Mouse (Mus musculus): ENCODE measurements around the gene Zfp691. TPM values are rescaled to one million over a fixed set of nuclear protein-coding genes. Genes with fewer than 3 reads are reported as not detected.
A peak's percentile ranks its signal among the peaks of the same experiment; 100 is the strongest.

The Zfp691 gene
- polyA plus RNA-seq, 1 experiment from 2014 or later = 8.1 TPM

DNA sequence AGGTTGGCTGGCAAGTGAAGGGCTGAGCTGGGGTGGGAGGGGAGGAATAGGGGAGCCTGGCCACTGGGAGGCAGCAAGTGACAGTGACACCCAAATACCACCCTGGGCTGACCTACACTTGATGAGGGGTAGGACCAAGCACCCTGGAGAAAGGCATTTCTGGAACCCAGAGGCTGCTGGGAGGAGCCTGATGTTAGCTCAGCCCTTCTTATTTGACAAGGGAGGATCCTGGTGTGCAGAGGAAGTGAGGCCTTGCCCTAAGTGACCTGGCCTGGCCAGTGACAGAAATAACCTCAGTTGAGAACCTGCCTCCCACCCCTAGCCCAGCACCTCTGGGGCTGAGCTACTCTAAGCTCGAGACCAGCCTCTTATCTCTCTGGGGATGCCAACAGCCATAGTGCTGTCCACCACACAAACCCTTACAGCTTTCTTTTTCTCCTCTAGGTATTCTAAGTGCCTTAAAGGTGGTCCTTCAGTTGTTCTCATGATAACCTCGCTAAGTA is 49.2 kb downstream of the Zfp691 start:
- Histone ChIP-seq H3K4me3 (ENCODE audit: low read depth, low read length) (no peak overlapping the region), H3K9ac (ENCODE audit: low read depth, low read length) (no peak overlapping the region), H3K27ac (ENCODE audit: low read depth, low read length) (peak overlapping the region; percentile 46; the same call in 1 of the 2 replicates), H3K36me3 (ENCODE audit: control insufficient read depth, insufficient read depth, low read length) (peaks cover 42% of the 10 kb centered on the region), H3K27me3 (replicated peaks; ENCODE audit: control insufficient read depth, insufficient read depth, low read length) (no peaks in the 10 kb centered on the region), H3K9me3 (ENCODE audit: control insufficient read depth, low read length) (no peaks in the 10 kb centered on the region), H3K4me1 (replicated peaks; ENCODE audit: control insufficient read depth, insufficient read depth, low read length) (peaks cover 63% of the 10 kb centered on the region), H3K4me2 (no peak overlapping the region)
- DNase-seq (ENCODE audit: low spot score) (no peak), ATAC-seq (replicated peaks; ENCODE audit: low FRiP score) (no peak)
- 43% methylated on average over 2 of the region's 2 CpGs for WGBS

DNA sequence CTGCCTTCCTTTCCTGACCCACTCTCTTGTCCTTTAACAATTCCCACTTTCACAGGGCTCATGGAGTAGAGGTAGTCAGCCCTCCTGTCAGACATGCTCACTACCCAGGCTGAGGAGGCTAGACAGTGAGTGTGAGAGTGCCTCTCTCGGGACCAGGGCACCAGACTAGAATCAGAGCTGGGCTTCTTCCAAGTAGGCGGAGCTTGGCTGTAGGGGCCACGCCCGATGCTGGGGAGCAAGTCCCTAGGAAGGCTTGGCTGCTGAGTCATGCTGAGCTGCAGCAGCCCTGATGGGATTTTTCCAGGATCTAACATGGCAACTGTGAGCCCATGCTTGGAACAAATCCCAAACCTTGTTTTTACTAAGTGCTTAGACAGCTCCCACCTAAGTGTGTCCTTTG is 52.7 kb downstream of the Zfp691 start:
- Histone ChIP-seq H3K27ac (ENCODE audit: low read depth, low read length) (no peak overlapping the region), H3K9me3 (ENCODE audit: control insufficient read depth, low read length) (no peaks in the 10 kb centered on the region), H3K4me3 (ENCODE audit: low read depth, low read length) (no peak overlapping the region), H3K36me3 (ENCODE audit: control insufficient read depth, insufficient read depth, low read length) (peaks cover 39% of the 10 kb centered on the region), H3K4me2 (no peak overlapping the region), H3K4me1 (replicated peaks; ENCODE audit: control insufficient read depth, insufficient read depth, low read length) (peaks cover 61% of the 10 kb centered on the region), H3K9ac (ENCODE audit: low read depth, low read length) (no peak overlapping the region), H3K27me3 (replicated peaks; ENCODE audit: control insufficient read depth, insufficient read depth, low read length) (no peaks in the 10 kb centered on the region)
- ATAC-seq (replicated peaks; ENCODE audit: low FRiP score) = peak; percentile 46
- WGBS = 57% methylated on average over 4 of the region's 4 CpGs
- DNase-seq (ENCODE audit: low spot score) = no peak

DNA sequence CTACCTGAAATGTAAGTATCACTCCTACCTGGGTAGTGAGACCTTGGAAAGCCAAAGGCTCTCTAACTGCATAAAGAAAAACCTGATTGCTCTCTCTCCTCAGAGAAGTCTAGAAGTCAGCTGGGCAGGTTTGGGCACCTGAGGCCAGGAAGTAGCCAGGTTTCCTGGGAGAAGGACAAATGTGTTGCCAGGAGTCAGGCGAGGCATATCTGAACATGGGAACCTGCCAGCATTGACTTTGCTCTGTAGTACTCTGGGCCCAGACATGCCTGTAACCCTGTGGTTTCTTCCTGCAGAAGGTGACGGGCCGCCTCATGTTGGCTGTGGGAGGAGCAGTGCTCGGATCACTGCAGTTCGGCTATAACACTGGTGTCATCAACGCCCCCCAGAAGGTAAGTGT is 53.9 kb downstream of the Zfp691 start:
- Histone ChIP-seq H3K9me3 (ENCODE audit: control insufficient read depth, low read length) (no peaks in the 10 kb centered on the region), H3K36me3 (ENCODE audit: control insufficient read depth, insufficient read depth, low read length) (peaks cover 36% of the 10 kb centered on the region), H3K27ac (ENCODE audit: low read depth, low read length) (no peak overlapping the region), H3K9ac (ENCODE audit: low read depth, low read length) (no peak overlapping the region), H3K4me2 (no peak overlapping the region), H3K4me3 (ENCODE audit: low read depth, low read length) (no peak overlapping the region), H3K4me1 (replicated peaks; ENCODE audit: control insufficient read depth, insufficient read depth, low read length) (peaks cover 61% of the 10 kb centered on the region), H3K27me3 (replicated peaks; ENCODE audit: control insufficient read depth, insufficient read depth, low read length) (no peaks in the 10 kb centered on the region)
- DNase-seq (ENCODE audit: low spot score) (no peak), ATAC-seq (replicated peaks; ENCODE audit: low FRiP score) (no peak)
- 89% methylated on average over 6 of the region's 6 CpGs for WGBS

MicroRNA genes within 50 kb of the gene (microRNA counts, 519-probe panel; counts per million panel counts)
- not detected for microRNA mmu-miR-1957

Small RNA genes lying within 50 kb of the gene (microRNA-seq; reads per million reads assigned to microRNA genes)
- gene Mir1957a (ENCODE audit: borderline number of aligned reads) = not detected

Other genes starting within 250 kb of the Zfp691 start
- gene Olfr1328, start 235.6 kb downstream of the Zfp691 start, polyA plus RNA-seq (2014; fragmentation: Nextera tagmentation; extraction: Ambion mirVana) = not detected in 2 replicates
- not detected in 2 replicates for gene Lao1, start 212.6 kb downstream of the Zfp691 start, polyA plus RNA-seq (2014; fragmentation: Nextera tagmentation; extraction: Ambion mirVana)
- gene Slc2a1, start 65.5 kb downstream of the Zfp691 start, polyA plus RNA-seq (2014; fragmentation: Nextera tagmentation; extraction: Ambion mirVana) = 150 and 153 TPM in 2 replicates
- gene Ermap, start 15.8 kb upstream of the Zfp691 start, polyA plus RNA-seq (2014; fragmentation: Nextera tagmentation; extraction: Ambion mirVana) = 263 and 274 TPM in 2 replicates
- 169 and 174 TPM in 2 replicates for gene Svbp, start 21.1 kb upstream of the Zfp691 start, polyA plus RNA-seq (2014; fragmentation: Nextera tagmentation; extraction: Ambion mirVana)
- not detected in 2 replicates for gene Tmem269, start 44.0 kb upstream of the Zfp691 start, polyA plus RNA-seq (2014; fragmentation: Nextera tagmentation; extraction: Ambion mirVana)
- 30.7 and 33.3 TPM in 2 replicates for gene AU022252, start 58.5 kb upstream of the Zfp691 start, polyA plus RNA-seq (2014; fragmentation: Nextera tagmentation; extraction: Ambion mirVana)
- gene P3h1, start 58.7 kb upstream of the Zfp691 start, polyA plus RNA-seq (2014; fragmentation: Nextera tagmentation; extraction: Ambion mirVana) = 20.8 and 21.6 TPM in 2 replicates
- gene Cldn19, start 81.2 kb upstream of the Zfp691 start, polyA plus RNA-seq (2014; fragmentation: Nextera tagmentation; extraction: Ambion mirVana) = not detected in 2 replicates
- gene Ybx1, start 120.4 kb upstream of the Zfp691 start, polyA plus RNA-seq (2014; fragmentation: Nextera tagmentation; extraction: Ambion mirVana) = 952 and 969 TPM in 2 replicates
- 138 and 140 TPM in 2 replicates for gene Ppih, start 146.4 kb upstream of the Zfp691 start, polyA plus RNA-seq (2014; fragmentation: Nextera tagmentation; extraction: Ambion mirVana)
- gene Ccdc30, start 241.3 kb upstream of the Zfp691 start, polyA plus RNA-seq (2014; fragmentation: Nextera tagmentation; extraction: Ambion mirVana) = 1.6 and 3.7 TPM in 2 replicates
- 29.2 and 30.8 TPM in 2 replicates for gene Ppcs, start 248.2 kb upstream of the Zfp691 start, polyA plus RNA-seq (2014; fragmentation: Nextera tagmentation; extraction: Ambion mirVana)
- gene Zmynd12, start 248.6 kb upstream of the Zfp691 start, polyA plus RNA-seq (2014; fragmentation: Nextera tagmentation; extraction: Ambion mirVana) = 0.32 TPM in 1 of 2 replicates, not detected in the other